Comparison of ENCODE assay signal across 14 mouse cellular contexts in the genomic region with DNA sequence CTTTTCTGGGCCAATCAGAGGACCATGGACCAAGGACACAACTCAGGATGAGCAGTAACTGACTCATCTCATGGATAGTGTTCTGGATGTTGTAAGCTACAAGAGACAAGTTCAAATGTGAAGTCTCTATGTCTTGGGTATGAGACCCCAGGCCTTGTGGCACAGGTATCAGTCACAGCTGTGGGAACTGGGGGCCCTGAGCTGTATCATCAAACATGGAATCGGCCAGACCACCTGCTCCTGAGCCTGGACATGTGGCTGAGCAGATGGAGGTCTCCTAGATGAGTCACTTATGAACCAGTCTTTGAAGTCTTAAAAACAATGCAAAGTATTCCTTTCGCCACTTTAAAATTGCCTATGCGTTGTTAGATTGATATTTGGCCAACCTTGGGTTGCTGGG.
DNase-seq lines count a peak whose midpoint lies in the region.
"Had no signal": no experiment of that assay in that cellular context is flagged by ENCODE, and none has a peak within 500 bp of the region (broad histone marks: within the 10 kb centered on the region; RNA-seq: fewer than 3 reads in every experiment).

No protein-coding gene starts in this region.

- DNase-seq in adrenal gland, postnatal 36 days: peak; percentile 6 to 29
- DNase-seq in adrenal gland, adult 8-10 months: no peak
- DNase-seq in heart, adult 11 months: peak; percentile 85
- DNase-seq in heart, postnatal 14 days: no peak
- peak; percentile 7 for DNase-seq in urinary bladder, adult 2 months (ENCODE audit: low spot score)
- no peak for DNase-seq in urinary bladder, postnatal 4 days (ENCODE audit: low spot score in 2 of 2)
- DNase-seq: adrenal gland, postnatal 10 days; cerebellum, adult 11 months; cerebellum, adult 18-20 months; cerebellum, adult 8-10 months; cerebellum, adult 9-11 months; cerebellum, postnatal 14 days; cerebellum, postnatal 36 days; embryo, embryonic 11 days had no signal

- intact Hi-C loops in heart, postnatal 14 days (cut with DNase I): no loop called here

Comparison
In these comparisons a context has a peak if more than half of its experiments do, and no peak if none do; other contexts are left out.
1. DNase-seq: peak in adrenal gland, postnatal 36 days (2 of 2), heart, adult 11 months (single experiment) and urinary bladder, adult 2 months (single experiment); none in adrenal gland, adult 8-10 months (single experiment), heart, postnatal 14 days (0 of 2) and urinary bladder, postnatal 4 days (0 of 2).